Mouse (Mus musculus) neural tube, embryonic 14.5 days (tissue): ENCODE data around the gene Car3. TPM values are rescaled to one million over a fixed set of nuclear protein-coding genes. Genes with fewer than 3 reads are reported as not detected.
A peak's percentile ranks its signal among the peaks of the same experiment; 100 is the strongest.
"Not testable (repeated sequence)": the region's sequence is repeated elsewhere in the genome, so short reads cannot be mapped to it uniquely, and the experiment has no call there.

ENCODE experiments used
- ATAC-seq: fragments of 200-750 bp; cut with Nextera tagmentation; 2 replicates; pipeline ENCODE4 v1.8.0; 2017; ENCODE audit warnings: low read depth, mild to moderate bottlenecking, moderate TSS enrichment, moderate library complexity
- H3K27ac ChIP-seq: fragments of 300-500 bp; sonication (generic); 2 replicates; pipeline ENCODE4 v1.5.1; 2014; ENCODE audit warnings: low read depth, mild to moderate bottlenecking, control low read depth, low read length, moderate library complexity, mixed read lengths
- H3K27me3 ChIP-seq: fragments of 300-500 bp; sonication (generic); 2 replicates; pipeline ENCODE4 v1.6.1; 2014; ENCODE audit warnings: low read length; ENCODE audit not compliant: control insufficient read depth, insufficient read depth
- H3K36me3 ChIP-seq: fragments of 300-500 bp; sonication (generic); 2 replicates; pipeline ENCODE4 v1.6.1; 2014; ENCODE audit warnings: low read length, mixed read lengths; ENCODE audit not compliant: control insufficient read depth, insufficient read depth
- H3K4me1 ChIP-seq: fragments of 300-500 bp; sonication (generic); 2 replicates; pipeline ENCODE4 v1.6.1; 2014; ENCODE audit warnings: low read length; ENCODE audit not compliant: control insufficient read depth, insufficient read depth
- H3K4me2 ChIP-seq: fragments of 300-500 bp; sonication (generic); 2 replicates; pipeline ENCODE4 v1.6.1; 2014; ENCODE audit warnings: mild to moderate bottlenecking, low read depth, low read length, control low read depth
- H3K4me3 ChIP-seq: fragments of 300-500 bp; sonication (generic); 2 replicates; pipeline ENCODE4 v1.5.1; 2014; ENCODE audit warnings: low read depth, low read length, control low read depth, mixed read lengths
- H3K9ac ChIP-seq: fragments of 300-500 bp; sonication (generic); replicated peaks from 2 replicates; pipeline ENCODE4 v1.6.1; 2014; ENCODE audit warnings: low read depth, mild to moderate bottlenecking, control low read depth, low read length, mixed read lengths
- H3K9me3 ChIP-seq: fragments of 300-500 bp; sonication (generic); 2 replicates; pipeline ENCODE4 v1.6.1; 2016; ENCODE audit warnings: low read length; ENCODE audit not compliant: control insufficient read depth
- WGBS: fragments of 180-500 bp; shearing (Covaris S2); extraction: QIAGEN DNeasy Blood & Tissue Kit; methylation state at CpG from one replicate; pipeline ENCODE4 v1.1.7; 2014; 5-methylcytosine and 5-hydroxymethylcytosine counted together
- polyA plus RNA-seq: library from polyadenylated mRNA; unstranded; fragments of >200 nt; fragmentation: Nextera tagmentation; extraction: Ambion mirVana; gene quantifications from 2 replicates; pipeline ENCODE4 v1.2.1, GENCODE M21; 2014

Gene Car3
- polyA plus RNA-seq: 1.7 and 8.9 TPM in 2 replicates

DNA sequence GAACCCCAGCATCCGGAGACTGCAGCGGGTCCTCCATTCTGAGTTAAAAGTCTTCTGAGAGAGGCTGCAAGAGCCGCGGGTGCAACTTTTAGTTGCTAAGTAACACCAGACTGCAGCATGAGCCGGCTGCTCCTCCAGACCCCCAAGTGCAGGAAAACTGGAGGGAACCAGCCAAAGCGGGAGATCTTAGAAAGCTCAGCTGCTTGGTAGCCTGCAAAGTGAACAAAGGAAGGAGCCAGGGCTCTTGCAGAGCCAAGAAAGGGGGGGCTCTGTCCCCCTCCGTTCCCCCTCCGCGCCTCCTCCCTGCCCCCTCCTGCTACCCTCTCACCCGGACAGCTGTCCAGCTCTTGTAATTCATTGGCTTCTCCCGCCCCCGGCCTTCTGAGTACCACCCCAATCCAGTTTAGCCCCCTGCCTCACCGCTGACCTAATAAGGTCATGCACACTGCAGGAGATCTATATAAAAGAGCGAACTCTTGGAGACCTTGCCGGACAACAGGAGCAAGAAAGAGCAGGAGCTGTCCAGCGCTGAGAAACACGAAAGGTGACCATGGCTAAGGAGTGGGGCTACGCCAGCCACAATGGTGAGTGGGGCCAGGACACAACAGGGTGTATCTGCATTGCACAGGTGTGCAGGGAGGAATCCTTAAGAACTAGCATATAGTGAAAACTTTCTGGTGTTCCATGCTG, at the start of gene Car3:
Car3 (plus strand) TSS at position 491 of the 690 bp plus-strand sequence.
- WGBS: 3% methylated on average over 18 of the region's 18 CpGs
- Histone ChIP-seq H3K4me3 (peak within 1 kb of the TSS; percentile 36), H3K36me3 (no peaks in the 10 kb centered on the region), H3K9me3 (no peaks in the 10 kb centered on the region), H3K27ac (no peak within 1 kb of the TSS), H3K27me3 (no peaks in the 10 kb centered on the region), H3K4me2 (peak within 1 kb of the TSS; percentile 72), H3K4me1 (peaks cover 3% of the 10 kb centered on the region; the same call in 1 of the 2 replicates), H3K9ac (peak within 1 kb of the TSS; percentile 33)
- peak; percentile 92 for ATAC-seq

GRCm38 (mm10) chr3:14815396-14815795, 47.9 kb upstream of the Car3 start:
- H3K27ac ChIP-seq, H3K4me3 ChIP-seq, H3K27me3 ChIP-seq, H3K36me3 ChIP-seq, H3K9ac ChIP-seq, H3K9me3 ChIP-seq, H3K4me2 ChIP-seq, ATAC-seq, H3K4me1 ChIP-seq: not testable (repeated sequence)
- WGBS: 88% methylated on average over 1 of the region's 1 CpGs

GRCm38 (mm10) chr3:14819844-14820504, 43.3 kb upstream of the Car3 start:
- H3K4me1 ChIP-seq: no peaks in the 10 kb centered on the region
- H3K27me3 ChIP-seq: no peaks in the 10 kb centered on the region
- H3K4me2 ChIP-seq: no peak overlapping the region
- ATAC-seq: no peak
- no peak overlapping the region for H3K4me3 ChIP-seq
- no peaks in the 10 kb centered on the region for H3K9me3 ChIP-seq
- no peaks in the 10 kb centered on the region for H3K36me3 ChIP-seq
- H3K27ac ChIP-seq: no peak overlapping the region
- no peak overlapping the region for H3K9ac ChIP-seq
- WGBS: 82% methylated on average over 1 of the region's 1 CpGs

- Histone ChIP-seq H3K9ac (no peak overlapping the region), H3K27me3 (no peaks in the 10 kb centered on the region), H3K9me3 (no peaks in the 10 kb centered on the region), H3K4me2 (no peak overlapping the region), H3K36me3 (no peaks in the 10 kb centered on the region), H3K27ac (no peak overlapping the region), H3K4me1 (no peaks in the 10 kb centered on the region), H3K4me3 (no peak overlapping the region)
- ATAC-seq: no peak
Observed at GRCm38 (mm10) chr3:14828896-14829295, 34.4 kb upstream of the Car3 start.

GRCm38 (mm10) chr3:14831219-14831835, 32.0 kb upstream of the Car3 start:
- no peak for ATAC-seq
- Histone ChIP-seq H3K9me3 (no peaks in the 10 kb centered on the region), H3K4me3 (no peak overlapping the region), H3K27me3 (no peaks in the 10 kb centered on the region), H3K4me2 (no peak overlapping the region), H3K9ac (no peak overlapping the region), H3K27ac (no peak overlapping the region), H3K4me1 (no peaks in the 10 kb centered on the region), H3K36me3 (no peaks in the 10 kb centered on the region)
- 92% methylated on average over 5 of the region's 5 CpGs for WGBS

DNA sequence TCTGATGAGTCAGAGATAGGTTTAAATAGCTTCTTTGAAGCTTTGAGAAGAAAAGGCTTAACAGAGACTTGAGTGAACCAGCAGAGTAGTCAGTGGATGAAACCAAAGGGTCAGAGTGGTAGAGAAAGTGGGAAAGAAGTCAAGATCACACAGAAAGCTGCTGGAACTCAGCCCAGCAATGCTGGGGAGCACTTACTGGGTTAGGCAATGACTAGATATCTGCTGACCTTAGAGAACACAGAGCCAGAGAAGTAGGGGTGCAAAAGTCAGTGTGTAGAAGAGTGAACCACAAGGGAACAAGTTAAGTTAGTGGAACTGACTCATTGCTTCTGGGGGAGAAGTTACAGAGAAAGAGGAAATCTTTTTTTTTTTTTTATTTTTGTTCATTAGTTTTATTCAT, 30.5 kb upstream of the Car3 start:
- no peak for ATAC-seq

GRCm38 (mm10) chr3:14838936-14839335, 24.4 kb upstream of the Car3 start:
- no peaks in the 10 kb centered on the region for H3K27me3 ChIP-seq
- ATAC-seq: no peak
- H3K4me3 ChIP-seq: no peak overlapping the region
- WGBS: 92% methylated on average over 1 of the region's 1 CpGs
- no peak overlapping the region for H3K27ac ChIP-seq
- H3K9me3 ChIP-seq: no peaks in the 10 kb centered on the region
- H3K4me2 ChIP-seq: no peak overlapping the region
- no peaks in the 10 kb centered on the region for H3K36me3 ChIP-seq
- H3K9ac ChIP-seq: no peak overlapping the region
- no peaks in the 10 kb centered on the region for H3K4me1 ChIP-seq

More for the DNA sequence above, 30.5 kb upstream of the Car3 start:
- Histone ChIP-seq H3K4me2 (no peak overlapping the region), H3K9me3 (no peaks in the 10 kb centered on the region), H3K4me1 (no peaks in the 10 kb centered on the region), H3K27me3 (no peaks in the 10 kb centered on the region), H3K9ac (no peak overlapping the region), H3K4me3 (no peak overlapping the region), H3K36me3 (no peaks in the 10 kb centered on the region), H3K27ac (no peak overlapping the region)

DNA sequence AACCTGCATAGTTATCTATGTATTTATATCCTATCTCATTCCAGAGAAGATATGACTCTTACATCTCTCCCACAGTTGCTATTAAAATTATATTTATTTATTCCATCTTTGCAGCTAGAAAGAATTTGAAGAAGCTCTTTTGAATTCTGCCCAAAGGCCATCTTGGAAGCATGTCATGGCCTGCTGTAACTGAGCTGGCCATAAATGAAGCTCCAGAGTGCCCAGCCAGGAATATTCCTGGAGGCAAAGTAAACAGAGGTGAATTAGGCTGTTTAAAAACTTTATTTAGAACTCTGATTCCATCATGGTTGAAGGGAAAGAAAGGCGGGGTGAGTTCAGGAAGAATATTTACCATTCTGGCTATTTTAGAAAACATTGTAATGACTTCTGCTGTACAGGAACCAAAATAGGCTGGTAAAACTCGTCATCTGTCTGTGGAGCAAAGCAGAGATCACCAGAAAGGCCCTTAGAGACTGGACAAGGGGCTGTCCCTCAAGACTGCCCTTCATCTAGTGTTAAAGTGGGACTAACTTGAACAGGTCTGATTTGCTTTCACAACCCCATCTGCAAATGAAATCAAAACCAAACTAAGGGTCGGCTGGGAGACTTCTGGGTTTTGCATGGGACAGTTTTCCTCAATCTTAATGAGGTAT, 23.7 kb upstream of the Car3 start:
- Histone ChIP-seq H3K9me3 (no peaks in the 10 kb centered on the region), H3K9ac (no peak overlapping the region), H3K4me3 (no peak overlapping the region), H3K36me3 (no peaks in the 10 kb centered on the region), H3K4me1 (no peaks in the 10 kb centered on the region), H3K27ac (no peak overlapping the region), H3K4me2 (no peak overlapping the region), H3K27me3 (no peaks in the 10 kb centered on the region)
- 89% methylated on average over 3 of the region's 3 CpGs for WGBS
- no peak for ATAC-seq
